Mouse (Mus musculus): Measurements from ENCODE around the gene Pigf. TPM values are rescaled to one million over a fixed set of nuclear protein-coding genes. Genes with fewer than 3 reads are reported as not detected.
A peak's percentile ranks its signal among the peaks of the same experiment; 100 is the strongest.
"Not testable (repeated sequence)": the region's sequence is repeated elsewhere in the genome, so short reads cannot be mapped to it uniquely, and the experiment has no call there.

Pigf gene
- polyA plus RNA-seq (2014; fragmentation: Nextera tagmentation; extraction: Ambion mirVana), result 39.3 and 46.1 TPM in 2 replicates

GRCm38 (mm10) chr17:87025269-87025949 lies at the start of gene Pigf, which contains the start of gene Cript:
Gene Pigf, minus strand, starts transcription at chr17:87025406.
Gene Cript, plus strand, starts transcription at chr17:87025550.
- no peaks in the 10 kb centered on the region for H3K27me3 ChIP-seq (ENCODE audit: control insufficient read depth, insufficient read depth, low read length)
- ATAC-seq (ENCODE audit: low FRiP score, low TSS enrichment), result peak; percentile 100
- WGBS, result 2% methylated on average over 42 of the region's 43 CpGs
- H3K9ac ChIP-seq (ENCODE audit: low read depth, low read length), result peak within 1 kb of the TSS; percentile 75
- H3K4me1 ChIP-seq (ENCODE audit: control insufficient read depth, insufficient read depth, low read length), result peaks cover 4% of the 10 kb centered on the region
- H3K4me3 ChIP-seq (ENCODE audit: low read length), result peak within 1 kb of the TSS; percentile 94
- H3K27ac ChIP-seq (ENCODE audit: low read depth, low read length), result no peak within 1 kb of the TSS; the same call in 1 of the 2 replicates
- peak within 1 kb of the TSS; percentile 97 for H3K4me2 ChIP-seq (replicated peaks; ENCODE audit: low read depth, low read length)
- H3K36me3 ChIP-seq (ENCODE audit: control insufficient read depth, insufficient read depth, low read length), result peaks cover 3% of the 10 kb centered on the region
- 0 out of 2 replicates have a peak, but pooled peaks cover 2% of the 10 kb centered on the region for H3K9me3 ChIP-seq (ENCODE audit: control insufficient read depth, low read length)

- Histone ChIP-seq H3K4me3 (ENCODE audit: low read length) (no peak overlapping the region), H3K36me3 (ENCODE audit: control insufficient read depth, insufficient read depth, low read length) (no peaks in the 10 kb centered on the region), H3K27me3 (ENCODE audit: control insufficient read depth, insufficient read depth, low read length) (no peaks in the 10 kb centered on the region), H3K27ac (ENCODE audit: low read depth, low read length) (no peak overlapping the region), H3K9me3 (ENCODE audit: control insufficient read depth, low read length) (0 out of 2 replicates have a peak, but pooled peaks cover 2% of the 10 kb centered on the region), H3K9ac (ENCODE audit: low read depth, low read length) (no peak overlapping the region), H3K4me1 (ENCODE audit: control insufficient read depth, insufficient read depth, low read length) (no peaks in the 10 kb centered on the region), H3K4me2 (replicated peaks; ENCODE audit: low read depth, low read length) (no peak overlapping the region)
- ATAC-seq (ENCODE audit: low FRiP score, low TSS enrichment), result no peak
Measured at GRCm38 (mm10) chr17:87073470-87073869, 48.3 kb upstream of the Pigf start.

- Histone ChIP-seq H3K4me2 (replicated peaks; ENCODE audit: low read depth, low read length) (no peak overlapping the region), H3K4me1 (ENCODE audit: control insufficient read depth, insufficient read depth, low read length) (no peaks in the 10 kb centered on the region), H3K36me3 (ENCODE audit: control insufficient read depth, insufficient read depth, low read length) (no peaks in the 10 kb centered on the region), H3K27ac (ENCODE audit: low read depth, low read length) (no peak overlapping the region), H3K27me3 (ENCODE audit: control insufficient read depth, insufficient read depth, low read length) (no peaks in the 10 kb centered on the region), H3K9me3 (ENCODE audit: control insufficient read depth, low read length) (0 out of 2 replicates have a peak, but pooled peaks cover 2% of the 10 kb centered on the region), H3K4me3 (ENCODE audit: low read length) (no peak overlapping the region), H3K9ac (ENCODE audit: low read depth, low read length) (no peak overlapping the region)
- no peak for ATAC-seq (ENCODE audit: low FRiP score, low TSS enrichment)
- WGBS, result 50% methylated on average over 5 of the region's 5 CpGs
Measured at GRCm38 (mm10) chr17:87072766-87073440, 47.7 kb upstream of the Pigf start.

GRCm38 (mm10) chr17:87072183-87072582 lies 47.0 kb upstream of the Pigf start:
- H3K27me3 ChIP-seq (ENCODE audit: control insufficient read depth, insufficient read depth, low read length); H3K4me2 ChIP-seq (replicated peaks; ENCODE audit: low read depth, low read length); H3K9ac ChIP-seq (ENCODE audit: low read depth, low read length); H3K9me3 ChIP-seq (ENCODE audit: control insufficient read depth, low read length); H3K4me1 ChIP-seq (ENCODE audit: control insufficient read depth, insufficient read depth, low read length); H3K4me3 ChIP-seq (ENCODE audit: low read length); ATAC-seq (ENCODE audit: low FRiP score, low TSS enrichment); H3K27ac ChIP-seq (ENCODE audit: low read depth, low read length); H3K36me3 ChIP-seq (ENCODE audit: control insufficient read depth, insufficient read depth, low read length): not testable (repeated sequence)
- 81% methylated on average over 1 of the region's 1 CpGs for WGBS

- WGBS, result 92% methylated on average over 4 of the region's 4 CpGs
- Histone ChIP-seq H3K9ac (ENCODE audit: low read depth, low read length) (no peak overlapping the region), H3K4me3 (ENCODE audit: low read length) (no peak overlapping the region), H3K9me3 (ENCODE audit: control insufficient read depth, low read length) (no peaks in the 10 kb centered on the region), H3K4me2 (replicated peaks; ENCODE audit: low read depth, low read length) (no peak overlapping the region), H3K27ac (ENCODE audit: low read depth, low read length) (no peak overlapping the region), H3K4me1 (ENCODE audit: control insufficient read depth, insufficient read depth, low read length) (peaks cover under 1% of the 10 kb centered on the region; the same call in 1 of the 2 replicates), H3K36me3 (ENCODE audit: control insufficient read depth, insufficient read depth, low read length) (no peaks in the 10 kb centered on the region), H3K27me3 (ENCODE audit: control insufficient read depth, insufficient read depth, low read length) (no peaks in the 10 kb centered on the region)
- no peak for ATAC-seq (ENCODE audit: low FRiP score, low TSS enrichment)
Measured at GRCm38 (mm10) chr17:87068997-87069396, 43.8 kb upstream of the Pigf start.

- Histone ChIP-seq H3K9ac (ENCODE audit: low read depth, low read length) (no peak overlapping the region), H3K27ac (ENCODE audit: low read depth, low read length) (peak overlapping the region; percentile 43; the same call in 1 of the 2 replicates), H3K27me3 (ENCODE audit: control insufficient read depth, insufficient read depth, low read length) (no peaks in the 10 kb centered on the region), H3K36me3 (ENCODE audit: control insufficient read depth, insufficient read depth, low read length) (no peaks in the 10 kb centered on the region), H3K4me3 (ENCODE audit: low read length) (no peak overlapping the region), H3K9me3 (ENCODE audit: control insufficient read depth, low read length) (no peaks in the 10 kb centered on the region), H3K4me2 (replicated peaks; ENCODE audit: low read depth, low read length) (no peak overlapping the region), H3K4me1 (ENCODE audit: control insufficient read depth, insufficient read depth, low read length) (peaks cover 15% of the 10 kb centered on the region; the same call in 1 of the 2 replicates)
- ATAC-seq (ENCODE audit: low FRiP score, low TSS enrichment), result no peak
- 53% methylated on average over 6 of the region's 6 CpGs for WGBS
Measured at GRCm38 (mm10) chr17:87063969-87064368, 38.8 kb upstream of the Pigf start.

- WGBS, result 27% methylated on average over 7 of the region's 7 CpGs
- ATAC-seq (ENCODE audit: low FRiP score, low TSS enrichment), result peak; percentile 86
- H3K4me3 ChIP-seq (ENCODE audit: low read length), result no peak overlapping the region
- no peaks in the 10 kb centered on the region for H3K36me3 ChIP-seq (ENCODE audit: control insufficient read depth, insufficient read depth, low read length)
- H3K9me3 ChIP-seq (ENCODE audit: control insufficient read depth, low read length), result no peaks in the 10 kb centered on the region
- no peak overlapping the region for H3K9ac ChIP-seq (ENCODE audit: low read depth, low read length)
- H3K4me2 ChIP-seq (replicated peaks; ENCODE audit: low read depth, low read length), result no peak overlapping the region
- peaks cover 15% of the 10 kb centered on the region; the same call in 1 of the 2 replicates for H3K4me1 ChIP-seq (ENCODE audit: control insufficient read depth, insufficient read depth, low read length)
- no peaks in the 10 kb centered on the region for H3K27me3 ChIP-seq (ENCODE audit: control insufficient read depth, insufficient read depth, low read length)
- H3K27ac ChIP-seq (ENCODE audit: low read depth, low read length), result peak overlapping the region; percentile 43; the same call in 1 of the 2 replicates
Measured at GRCm38 (mm10) chr17:87063461-87063860, 38.3 kb upstream of the Pigf start.

- Histone ChIP-seq H3K9me3 (ENCODE audit: control insufficient read depth, low read length) (no peaks in the 10 kb centered on the region), H3K9ac (ENCODE audit: low read depth, low read length) (no peak overlapping the region), H3K36me3 (ENCODE audit: control insufficient read depth, insufficient read depth, low read length) (no peaks in the 10 kb centered on the region), H3K4me3 (ENCODE audit: low read length) (no peak overlapping the region), H3K4me1 (ENCODE audit: control insufficient read depth, insufficient read depth, low read length) (peaks cover 17% of the 10 kb centered on the region; the same call in 1 of the 2 replicates), H3K27ac (ENCODE audit: low read depth, low read length) (peak overlapping the region; percentile 31; the same call in 1 of the 2 replicates), H3K27me3 (ENCODE audit: control insufficient read depth, insufficient read depth, low read length) (no peaks in the 10 kb centered on the region), H3K4me2 (replicated peaks; ENCODE audit: low read depth, low read length) (no peak overlapping the region)
- 84% methylated on average over 9 of the region's 9 CpGs for WGBS
- ATAC-seq (ENCODE audit: low FRiP score, low TSS enrichment), result no peak
Measured at GRCm38 (mm10) chr17:87062639-87063038, 37.4 kb upstream of the Pigf start.
